Mouse (Mus musculus) Muller cell, postnatal 12 days (primary cell): ENCODE results near the gene Stk11.
A peak's percentile ranks its signal among the peaks of the same experiment; 100 is the strongest.

Experiments
- DNase-seq: peaks from one replicate; pipeline ENCODE4 v3.0.0-alpha.2; 2015; ENCODE audit errors: inconsistent ontology term

Gene Stk11

GRCm38 (mm10) chr10:80095547-80095946 is 20.1 kb upstream of the Stk11 start:
- no peak for DNase-seq

DNA sequence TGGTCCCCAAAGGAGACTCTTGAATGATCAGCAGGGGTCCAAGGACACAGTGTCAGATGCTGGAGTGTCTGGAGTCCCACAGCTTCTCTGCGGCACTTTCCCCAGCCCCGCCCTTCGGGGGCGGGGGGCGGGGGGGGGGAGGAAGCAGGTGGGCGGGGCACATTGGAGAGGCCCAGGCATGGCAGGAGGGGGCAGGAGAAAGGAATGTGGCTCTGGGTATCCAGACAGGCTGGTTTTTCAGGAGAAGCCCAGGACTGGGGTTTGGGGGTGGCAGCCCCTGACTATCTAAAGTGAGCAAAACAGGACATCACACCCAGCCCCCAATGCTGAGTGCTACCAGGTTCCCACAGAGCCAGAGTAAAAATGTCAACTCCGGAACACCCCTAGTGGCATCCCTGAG is 18.3 kb upstream of the Stk11 start:
- DNase-seq: no peak

DNA sequence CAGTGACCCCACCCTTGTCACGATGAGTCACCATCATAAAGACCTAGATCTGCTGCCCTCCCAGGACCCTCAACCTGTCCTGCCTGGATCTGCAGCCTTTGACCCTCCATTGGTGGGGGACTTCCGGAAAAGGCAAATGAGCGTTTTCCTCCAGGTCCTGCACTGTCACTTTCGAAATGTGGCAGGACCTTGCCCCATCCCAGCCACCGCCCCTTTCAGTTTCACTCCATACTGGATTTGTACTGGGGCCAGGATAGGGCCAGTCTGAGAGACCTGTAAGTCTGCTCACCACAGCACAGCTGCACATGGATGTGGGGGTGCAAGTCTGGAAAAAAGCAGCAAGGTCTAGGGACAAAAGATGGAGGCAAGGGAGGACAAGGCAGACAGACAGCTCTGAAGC is 17.0 kb upstream of the Stk11 start:
- no peak for DNase-seq

- peak; percentile 87 for DNase-seq
Observed at GRCm38 (mm10) chr10:80100982-80101381, 14.6 kb upstream of the Stk11 start.

- DNase-seq: peak; percentile 85
Observed at GRCm38 (mm10) chr10:80102216-80102915, 13.2 kb upstream of the Stk11 start.

- DNase-seq: no peak
Observed at GRCm38 (mm10) chr10:80103032-80103431, 12.6 kb upstream of the Stk11 start.

- peak; percentile 86 for DNase-seq
Observed at GRCm38 (mm10) chr10:80104181-80104580, 11.4 kb upstream of the Stk11 start.

DNA sequence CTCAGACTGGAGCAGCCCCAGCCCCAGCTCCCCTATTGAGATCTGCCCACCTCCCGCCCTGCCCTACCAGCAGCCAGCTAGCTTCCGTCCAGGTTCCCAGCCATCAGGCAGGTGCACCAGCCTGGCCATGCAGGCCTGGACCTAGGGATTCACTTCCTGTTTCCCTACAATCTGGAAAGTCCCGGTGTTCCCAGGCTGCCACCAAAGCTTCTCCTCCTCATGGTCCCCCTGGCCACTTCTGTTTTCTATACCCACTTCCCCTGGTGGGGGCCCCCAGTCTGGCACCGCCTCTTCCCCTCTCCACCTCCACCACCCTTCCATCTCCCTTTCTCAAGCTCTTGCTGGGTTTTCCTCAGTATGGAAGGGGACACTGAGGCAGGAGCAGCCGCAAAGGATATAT is 10.1 kb upstream of the Stk11 start, which contains the start of gene Sbno2:
Gene Sbno2 (minus strand): TSS at position 112 of the 400 bp plus-strand sequence.
- no peak for DNase-seq

- no peak for DNase-seq
Observed at GRCm38 (mm10) chr10:80105926-80106325, 9.7 kb upstream of the Stk11 start.

- peak; percentile 96 for DNase-seq
Observed at GRCm38 (mm10) chr10:80107678-80108077, 7.9 kb upstream of the Stk11 start.

- DNase-seq: peak; percentile 98
Observed at GRCm38 (mm10) chr10:80114341-80115284, 990 bp upstream of the Stk11 start.

DNA sequence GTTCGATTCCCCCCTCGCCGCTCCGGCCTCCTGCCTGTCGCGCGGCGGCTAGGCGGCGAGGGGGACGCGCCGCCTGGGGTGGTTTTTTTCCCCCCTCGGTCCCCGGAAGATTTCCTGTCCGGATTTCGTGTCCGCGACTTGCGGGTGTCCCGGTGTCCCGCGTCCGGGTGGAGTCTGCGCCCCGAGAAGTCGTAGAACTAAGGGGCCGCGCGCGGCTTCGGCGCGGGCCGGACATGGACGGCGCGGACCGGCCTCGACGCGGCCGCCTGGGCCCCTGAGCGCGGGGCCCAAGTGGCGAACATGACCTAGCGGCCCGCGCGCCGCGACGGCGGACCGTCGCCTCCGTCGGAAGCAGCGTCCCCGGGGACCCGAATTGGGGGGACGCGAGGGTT is 337 bp downstream of the Stk11 start:
- no peak for DNase-seq

DNA sequence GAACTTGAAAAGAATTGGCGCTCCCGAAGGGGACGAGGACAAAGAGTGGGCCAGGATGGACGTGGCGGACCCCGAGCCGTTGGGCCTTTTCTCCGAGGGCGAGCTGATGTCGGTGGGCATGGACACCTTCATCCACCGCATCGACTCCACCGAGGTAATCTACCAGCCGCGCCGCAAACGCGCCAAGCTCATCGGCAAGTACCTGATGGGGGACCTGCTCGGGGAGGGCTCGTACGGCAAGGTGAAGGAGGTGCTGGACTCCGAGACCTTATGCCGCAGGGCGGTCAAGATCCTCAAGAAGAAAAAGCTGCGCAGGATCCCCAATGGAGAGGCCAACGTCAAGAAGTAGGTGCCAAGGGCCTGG is 942 bp downstream of the Stk11 start:
- no peak for DNase-seq

DNA sequence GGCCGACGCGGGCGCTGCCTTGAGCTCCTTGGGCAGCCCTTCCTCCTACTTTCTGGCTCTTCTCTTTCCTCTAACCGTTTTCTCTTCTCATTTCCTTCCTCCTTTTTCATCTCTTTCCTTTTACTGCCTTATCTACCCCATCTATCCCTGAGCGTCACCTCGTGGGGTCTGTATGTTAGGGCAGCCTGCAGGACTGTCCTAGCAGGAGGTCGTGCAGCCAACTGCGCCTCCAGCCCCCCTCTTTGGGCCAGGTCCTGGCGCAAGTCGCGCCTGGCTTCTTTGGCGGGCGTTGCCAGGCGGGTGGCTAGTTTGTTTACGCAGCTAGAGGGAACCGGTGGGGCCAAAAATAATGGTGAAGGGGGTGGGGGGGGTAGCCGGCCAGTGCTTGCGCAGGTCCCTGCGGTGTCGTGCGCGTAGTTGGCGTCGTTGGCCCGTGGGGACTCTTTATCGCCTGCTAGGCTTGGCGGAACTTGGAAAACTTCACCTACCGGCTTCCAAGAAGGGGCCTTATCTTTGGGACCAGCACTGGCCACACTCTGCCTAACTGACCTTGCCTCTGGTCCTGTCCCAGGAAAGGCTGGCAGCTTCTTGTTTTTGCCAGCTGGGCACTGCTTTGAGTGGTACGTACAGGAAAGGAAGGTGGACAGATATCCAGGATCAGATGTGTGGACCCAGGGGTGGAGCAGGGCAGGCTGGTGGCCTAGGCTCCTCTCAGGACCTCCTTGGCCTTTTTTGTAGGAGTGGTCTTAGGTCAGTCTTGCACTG is 1.5 kb downstream of the Stk11 start:
- DNase-seq: peak; percentile 56

DNA sequence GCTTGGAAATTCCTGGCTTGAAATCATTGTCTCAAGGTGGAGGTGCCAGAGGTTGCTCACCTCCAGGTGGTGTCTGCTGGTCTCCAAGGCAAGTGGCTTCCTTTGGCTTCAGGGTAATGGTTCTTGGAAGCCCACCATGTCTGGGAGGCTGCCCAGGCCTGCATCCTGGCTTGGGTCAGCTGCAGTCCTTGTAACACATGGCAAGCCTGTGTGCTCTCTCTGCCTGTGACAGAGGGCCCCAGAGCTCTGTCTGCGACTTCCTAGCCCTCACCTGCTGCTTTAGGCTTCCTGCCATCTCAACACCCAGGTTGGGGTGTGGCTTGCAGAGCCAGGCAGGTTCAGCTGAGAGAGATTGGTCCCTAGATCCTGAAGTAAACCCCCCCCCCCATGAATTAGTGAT is 2.1 kb downstream of the Stk11 start:
- DNase-seq: no peak

GRCm38 (mm10) chr10:80118552-80118951 is 2.9 kb downstream of the Stk11 start:
- no peak for DNase-seq

DNA sequence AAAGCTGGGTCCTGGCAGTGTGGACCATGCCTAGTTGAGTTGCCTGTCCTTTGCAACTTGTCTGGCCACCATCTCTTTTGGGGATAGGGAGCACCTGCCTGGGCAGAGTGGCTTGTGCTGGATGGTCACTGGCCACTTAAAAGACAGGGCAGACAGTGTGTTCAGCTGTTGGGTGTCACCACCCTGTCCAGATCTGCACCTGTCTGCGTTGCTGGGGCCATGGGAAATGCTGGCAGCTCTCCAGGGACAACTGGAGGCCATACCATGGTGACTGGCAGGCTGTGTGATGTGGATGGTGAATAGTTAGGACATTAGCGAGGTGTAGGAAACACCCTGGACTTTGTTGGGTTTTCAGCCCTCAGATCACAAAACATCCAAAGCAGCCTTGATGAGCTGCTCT is 4.5 kb downstream of the Stk11 start:
- DNase-seq: no peak

- DNase-seq: no peak
Observed at GRCm38 (mm10) chr10:80121639-80122038, 6.0 kb downstream of the Stk11 start.

- no peak for DNase-seq
Observed at GRCm38 (mm10) chr10:80123932-80124562, 8.4 kb downstream of the Stk11 start.

DNA sequence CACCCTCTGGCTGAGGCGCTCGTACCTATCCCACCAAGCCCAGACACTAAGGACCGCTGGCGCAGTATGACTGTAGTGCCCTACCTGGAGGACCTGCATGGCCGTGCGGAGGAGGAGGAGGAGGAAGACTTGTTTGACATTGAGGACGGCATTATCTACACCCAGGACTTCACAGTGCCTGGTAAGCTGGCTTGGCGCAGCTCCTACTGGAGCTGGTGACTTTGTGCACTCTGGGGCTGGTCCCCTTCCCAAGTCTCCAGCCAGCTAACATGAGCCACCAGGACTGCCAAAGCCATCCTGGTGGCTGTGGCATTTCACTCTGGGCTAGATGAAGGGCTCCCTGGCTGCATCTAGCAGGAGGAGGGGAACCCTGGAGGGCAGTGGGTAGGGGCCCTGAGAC is 12.3 kb downstream of the Stk11 start:
- no peak for DNase-seq

- no peak for DNase-seq
Observed at GRCm38 (mm10) chr10:80129846-80130245, 14.2 kb downstream of the Stk11 start.
